Mouse (Mus musculus): ENCODE results near the gene Mroh2a. TPM values are rescaled to one million over a fixed set of nuclear protein-coding genes. Genes with fewer than 3 reads are reported as not detected.

Gene Mroh2a
- polyA plus RNA-seq (2014; fragmentation: Illumina TruSeq; extraction: RNeasy Lipid Tissue Mini Kit (QIAGEN cat#74804)): 0.31 TPM

DNA sequence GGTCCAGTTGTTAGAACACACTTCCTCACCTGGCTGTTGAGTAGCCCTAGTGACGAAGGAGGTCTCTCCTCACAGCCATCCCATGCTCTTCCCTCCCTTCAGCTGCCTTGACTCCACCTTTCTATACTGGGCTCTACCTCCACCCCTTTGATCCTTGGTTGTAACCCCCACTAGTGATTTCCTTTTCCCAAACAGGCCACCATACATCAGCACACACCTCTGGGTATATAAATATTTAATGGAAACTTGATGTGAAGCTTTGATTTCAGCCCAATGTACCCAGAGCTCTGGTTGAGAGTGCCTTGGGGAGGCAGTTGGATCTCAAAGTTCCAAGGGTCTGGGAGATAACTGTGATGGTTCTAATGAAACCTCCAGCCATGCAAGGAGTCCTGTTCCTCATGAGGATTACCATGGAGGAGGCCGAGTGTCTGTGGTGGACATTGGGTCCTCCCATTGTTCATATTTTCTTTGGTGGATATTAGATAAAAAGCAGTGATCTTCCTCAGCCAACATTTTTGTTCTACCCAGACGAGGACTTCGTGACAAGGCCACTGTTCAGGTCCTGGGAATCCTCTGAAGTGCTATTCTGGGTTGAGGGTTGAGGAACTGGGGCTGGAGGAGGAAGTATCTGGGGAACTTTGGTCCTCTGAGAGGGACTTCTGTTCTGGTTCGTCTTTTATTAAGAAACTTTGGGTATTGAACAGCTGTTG, at the start of gene Mroh2a:
TSS of gene Mroh2a (plus strand) at position 317 of the 710 bp plus-strand sequence.

DNA sequence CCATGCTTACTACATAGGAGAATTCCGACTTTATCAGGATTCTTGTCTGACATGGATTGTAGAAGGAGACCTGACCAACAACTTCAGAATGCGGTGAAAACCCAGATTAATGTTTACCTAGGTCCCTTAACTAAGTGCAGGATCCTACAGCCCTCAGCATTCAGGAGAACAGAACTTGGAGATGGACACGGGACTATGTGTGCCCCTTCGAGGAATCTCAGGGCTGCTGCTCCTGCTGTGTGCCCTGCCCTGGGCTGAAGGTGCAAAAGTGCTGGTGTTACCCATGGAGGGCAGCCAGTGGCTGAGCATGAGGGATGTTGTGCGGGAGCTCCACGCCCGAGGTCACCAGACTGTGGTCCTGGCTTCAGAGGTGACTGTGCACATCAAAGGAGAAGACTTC, 26.3 kb upstream of the Mroh2a start, which contains the start of gene Ugt1a2:
TSS of gene Ugt1a2 (plus strand) at position 146 of the 400 bp plus-strand sequence.

GRCm38 (mm10) chr1:88205294-88205922, 21.4 kb upstream of the Mroh2a start, which contains the start of gene Dnajb3:
TSS of gene Dnajb3 (minus strand) at chr1:88205782.

DNA sequence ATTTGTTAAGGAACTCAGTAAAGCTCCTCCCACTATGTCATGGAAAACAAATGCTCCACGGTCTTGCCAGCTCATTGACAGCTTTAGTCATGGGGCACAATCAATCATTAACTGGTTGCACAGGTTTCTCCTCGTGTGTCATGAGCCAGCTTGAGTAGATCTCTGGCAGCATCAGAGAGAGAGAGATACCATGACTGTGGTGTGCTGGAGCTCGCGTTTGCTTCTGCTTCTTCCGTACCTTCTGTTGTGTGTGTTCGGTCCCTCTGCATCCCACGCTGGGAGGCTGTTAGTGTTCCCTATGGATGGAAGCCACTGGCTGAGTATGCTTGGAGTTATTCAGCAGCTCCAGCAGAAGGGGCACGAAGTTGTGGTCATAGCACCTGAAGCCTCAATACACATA, 15.0 kb upstream of the Mroh2a start, which contains the start of gene Ugt1a1:
TSS of gene Ugt1a1 (plus strand) at position 148 of the 400 bp plus-strand sequence.

GRCm38 (mm10) chr1:88277098-88277817, 50.5 kb downstream of the Mroh2a start, which contains the start of the genes Hjurp and Trpm8:
TSS of gene Hjurp (minus strand) at chr1:88277633.
TSS of gene Trpm8 (plus strand) at chr1:88277661.

Other genes starting within 250 kb of the Mroh2a start
- 51.1 TPM for gene Usp40, start 218.4 kb upstream of the Mroh2a start, polyA plus RNA-seq (2014; fragmentation: Illumina TruSeq; extraction: RNeasy Lipid Tissue Mini Kit (QIAGEN cat#74804))
- gene Ugt1a10, start 171.6 kb upstream of the Mroh2a start, polyA plus RNA-seq (2014; fragmentation: Illumina TruSeq; extraction: RNeasy Lipid Tissue Mini Kit (QIAGEN cat#74804)): not detected
- gene Ugt1a9, start 156.2 kb upstream of the Mroh2a start, polyA plus RNA-seq (2014; fragmentation: Illumina TruSeq; extraction: RNeasy Lipid Tissue Mini Kit (QIAGEN cat#74804)): not detected
- not detected for gene Ugt1a8, start 139.2 kb upstream of the Mroh2a start, polyA plus RNA-seq (2014; fragmentation: Illumina TruSeq; extraction: RNeasy Lipid Tissue Mini Kit (QIAGEN cat#74804))
- gene Ugt1a7c, start 131.9 kb upstream of the Mroh2a start, polyA plus RNA-seq (2014; fragmentation: Illumina TruSeq; extraction: RNeasy Lipid Tissue Mini Kit (QIAGEN cat#74804)): 24.8 TPM
- gene Ugt1a6b, start 123.7 kb upstream of the Mroh2a start, polyA plus RNA-seq (2014; fragmentation: Illumina TruSeq; extraction: RNeasy Lipid Tissue Mini Kit (QIAGEN cat#74804)): 1.1 TPM
- gene Ugt1a6a, start 92.2 kb upstream of the Mroh2a start, polyA plus RNA-seq (2014; fragmentation: Illumina TruSeq; extraction: RNeasy Lipid Tissue Mini Kit (QIAGEN cat#74804)): 28.6 TPM
- not detected for gene Ugt1a5, start 61.0 kb upstream of the Mroh2a start, polyA plus RNA-seq (2014; fragmentation: Illumina TruSeq; extraction: RNeasy Lipid Tissue Mini Kit (QIAGEN cat#74804))
- gene Ugt1a2, start 26.4 kb upstream of the Mroh2a start, polyA plus RNA-seq (2014; fragmentation: Illumina TruSeq; extraction: RNeasy Lipid Tissue Mini Kit (QIAGEN cat#74804)): 0.71 TPM
- gene Dnajb3, start 21.2 kb upstream of the Mroh2a start, polyA plus RNA-seq (2014; fragmentation: Illumina TruSeq; extraction: RNeasy Lipid Tissue Mini Kit (QIAGEN cat#74804)): 3.4 TPM
- 10.1 TPM for gene Ugt1a1, start 15.0 kb upstream of the Mroh2a start, polyA plus RNA-seq (2014; fragmentation: Illumina TruSeq; extraction: RNeasy Lipid Tissue Mini Kit (QIAGEN cat#74804))
- gene Hjurp, start 50.6 kb downstream of the Mroh2a start, polyA plus RNA-seq (2014; fragmentation: Illumina TruSeq; extraction: RNeasy Lipid Tissue Mini Kit (QIAGEN cat#74804)): 88.9 TPM
- gene Trpm8, start 50.7 kb downstream of the Mroh2a start, polyA plus RNA-seq (2014; fragmentation: Illumina TruSeq; extraction: RNeasy Lipid Tissue Mini Kit (QIAGEN cat#74804)): not detected
- gene Spp2, start 180.0 kb downstream of the Mroh2a start, polyA plus RNA-seq (2014; fragmentation: Illumina TruSeq; extraction: RNeasy Lipid Tissue Mini Kit (QIAGEN cat#74804)): not detected